Mouse (Mus musculus): Measurements from ENCODE around the gene Glmn. TPM values are rescaled to one million over a fixed set of nuclear protein-coding genes. Genes with fewer than 3 reads are reported as not detected.

The Glmn gene
- 1 to 10 TPM; 4.4 to 6.2 TPM for total RNA-seq (2021)
- long read RNA-seq, experiment 1, transcript Glmn-201 (19 exons, 2,015 nt), result major isoform, 5 of 7 reads
- long read RNA-seq, experiment 1, partial matches to known transcripts, result 1 of 7 reads
- long read RNA-seq, experiment 1, other reads (novel, unspliced or antisense), result 1 of 7 reads
- long read RNA-seq, experiment 2, partial matches to known transcripts, result 1 of 4 reads
- long read RNA-seq, experiment 2, other reads (novel, unspliced or antisense), result 0 of 4 reads

- H3K27ac ChIP-seq, result peak within 1 kb of the TSS; percentile 94
- intact Hi-C loops (cut with DNase I), result loop anchor here (1.0 to 10.0 kb wide), 2 partner anchors 163 to 303 kb away; partner anchors contain the start of genes Btbd8, Lpcat2b and Rpl5
- H3K4me3 ChIP-seq, result peak within 1 kb of the TSS; percentile 89
- DNase-seq, result peak; percentile 88
- TF ChIP-seq CTCF (IDR thresholded peaks at IDR 0.05), result peak; percentile 17; the same call in 1 of the 2 replicates
Measured at GRCm38 (mm10) chr5:107597301-107598077, at the start of gene Glmn, which contains the start of gene Rpap2. Gene Glmn, minus strand, starts transcription at chr5:107597888. Gene Rpap2, plus strand, starts transcription at chr5:107597373.

DNA sequence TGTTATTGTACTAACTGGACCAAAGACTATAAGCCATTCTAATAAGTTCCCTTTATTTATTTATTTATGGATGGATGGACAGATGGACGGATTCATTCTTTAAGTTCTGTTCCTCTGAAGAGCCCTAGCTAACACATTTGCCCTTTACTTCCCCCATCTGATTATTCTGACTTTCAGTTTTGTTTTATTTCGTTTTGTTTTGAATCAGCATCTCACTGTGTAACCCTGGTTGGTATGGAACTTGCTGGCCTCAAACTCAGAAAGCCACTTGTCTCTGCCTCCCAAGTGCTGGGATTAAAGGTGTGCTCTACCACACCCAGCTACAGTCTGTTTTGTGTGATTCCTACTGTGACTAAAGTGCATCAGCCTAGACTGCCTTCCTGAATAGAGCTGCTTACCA lies 48.2 kb upstream of the Glmn start:
- Histone ChIP-seq H3K4me3 (no peak overlapping the region), H3K27ac (no peak overlapping the region)
- no peak for DNase-seq
- no peak for TF ChIP-seq CTCF (IDR thresholded peaks at IDR 0.05)
- intact Hi-C loops (cut with DNase I), result no loop called here

DNA sequence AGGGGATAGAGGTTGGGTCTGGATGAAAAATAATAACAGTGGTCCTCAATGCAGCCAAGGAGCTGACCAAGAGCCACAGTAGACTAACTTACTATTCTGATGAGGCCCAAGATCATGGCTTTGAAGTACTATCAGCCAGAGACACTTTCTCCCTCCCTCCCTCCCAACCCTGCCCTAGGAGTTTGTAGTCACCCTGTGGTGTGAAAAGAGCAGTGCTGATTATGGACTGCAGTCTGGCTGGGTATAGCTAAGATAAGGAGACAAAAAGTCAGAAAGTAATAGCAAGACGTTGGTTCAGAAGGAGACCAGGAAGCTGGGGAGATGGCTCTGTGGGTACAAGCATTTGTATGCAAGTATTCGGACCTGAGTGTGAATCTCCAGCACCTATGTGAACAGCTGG lies 46.9 kb upstream of the Glmn start:
- intact Hi-C loops (cut with DNase I), result no loop called here
- Histone ChIP-seq H3K4me3 (no peak overlapping the region), H3K27ac (no peak overlapping the region)
- TF ChIP-seq CTCF (IDR thresholded peaks at IDR 0.05), result no peak
- no peak for DNase-seq

DNA sequence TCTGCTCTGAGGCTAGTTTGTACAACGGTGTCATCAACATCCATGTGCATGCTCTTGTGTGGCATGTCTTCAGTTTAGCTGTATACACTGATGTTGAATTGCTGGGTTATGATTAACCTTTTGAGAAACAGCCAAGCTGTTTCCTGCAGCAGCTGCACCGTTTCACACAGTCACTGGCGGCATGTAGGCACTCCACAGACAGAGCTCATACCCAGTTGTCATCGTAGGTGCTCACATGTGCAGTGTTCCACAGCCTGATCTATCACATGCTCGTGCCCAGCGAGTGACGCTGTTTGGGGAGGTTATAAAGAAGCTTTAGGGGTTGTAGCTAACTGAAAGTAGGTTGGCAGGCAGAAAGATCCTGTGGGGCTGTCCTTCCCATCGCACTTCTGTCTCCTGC lies 40.7 kb upstream of the Glmn start:
- intact Hi-C loops (cut with DNase I), result no loop called here
- no peak for TF ChIP-seq CTCF (IDR thresholded peaks at IDR 0.05)
- DNase-seq, result no peak
- no peak overlapping the region for H3K27ac ChIP-seq
- H3K4me3 ChIP-seq, result no peak overlapping the region

DNA sequence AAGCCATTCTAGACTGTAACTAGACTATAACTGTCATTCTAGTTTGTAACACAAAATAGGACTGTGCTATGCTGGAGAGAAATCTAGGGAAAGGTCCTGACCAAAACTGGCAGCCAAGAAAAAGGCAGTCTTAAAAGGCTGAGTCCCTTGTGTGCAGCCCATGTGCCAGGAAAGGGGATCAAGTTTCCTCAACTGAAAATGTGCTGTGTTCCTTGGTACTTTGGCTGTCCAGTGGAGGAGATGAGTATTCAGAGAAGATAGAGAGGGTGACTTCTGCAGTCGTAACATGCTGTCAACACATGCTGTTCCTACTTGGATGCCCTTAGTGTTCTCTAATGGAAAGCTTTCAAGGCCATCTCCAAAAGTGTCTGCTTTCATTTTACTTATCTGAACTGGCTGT lies 39.4 kb upstream of the Glmn start:
- no peak overlapping the region for H3K4me3 ChIP-seq
- no peak for DNase-seq
- no peak for TF ChIP-seq CTCF (IDR thresholded peaks at IDR 0.05)
- no peak overlapping the region for H3K27ac ChIP-seq
- intact Hi-C loops (cut with DNase I), result no loop called here

DNA sequence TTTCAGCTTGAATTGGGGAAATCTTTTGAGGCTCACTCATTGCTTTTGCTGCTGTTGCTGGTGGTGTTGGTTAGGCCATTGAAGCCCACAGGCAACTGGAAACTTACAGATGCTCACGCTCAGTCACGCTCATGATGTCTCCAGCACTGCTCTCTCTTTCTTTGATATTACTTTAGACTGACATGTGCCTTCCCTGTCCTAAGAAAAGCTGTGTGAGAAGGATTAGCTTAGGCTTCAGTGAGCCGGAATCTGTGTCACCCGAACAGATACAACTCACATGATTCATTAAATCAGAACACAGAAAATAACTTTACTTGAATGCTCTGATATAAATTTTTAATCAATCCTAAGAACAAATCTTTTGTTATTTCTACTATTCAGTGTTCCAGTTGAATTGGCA lies 36.0 kb upstream of the Glmn start:
- no peak for DNase-seq
- intact Hi-C loops (cut with DNase I), result no loop called here
- Histone ChIP-seq H3K4me3 (no peak overlapping the region), H3K27ac (no peak overlapping the region)
- TF ChIP-seq CTCF (IDR thresholded peaks at IDR 0.05), result no peak

- no peak for TF ChIP-seq CTCF (IDR thresholded peaks at IDR 0.05)
- intact Hi-C loops (cut with DNase I), result no loop called here
- DNase-seq, result no peak
- no peak overlapping the region for H3K4me3 ChIP-seq
- H3K27ac ChIP-seq, result no peak overlapping the region
Measured at GRCm38 (mm10) chr5:107621327-107621726, 23.6 kb upstream of the Glmn start.

DNA sequence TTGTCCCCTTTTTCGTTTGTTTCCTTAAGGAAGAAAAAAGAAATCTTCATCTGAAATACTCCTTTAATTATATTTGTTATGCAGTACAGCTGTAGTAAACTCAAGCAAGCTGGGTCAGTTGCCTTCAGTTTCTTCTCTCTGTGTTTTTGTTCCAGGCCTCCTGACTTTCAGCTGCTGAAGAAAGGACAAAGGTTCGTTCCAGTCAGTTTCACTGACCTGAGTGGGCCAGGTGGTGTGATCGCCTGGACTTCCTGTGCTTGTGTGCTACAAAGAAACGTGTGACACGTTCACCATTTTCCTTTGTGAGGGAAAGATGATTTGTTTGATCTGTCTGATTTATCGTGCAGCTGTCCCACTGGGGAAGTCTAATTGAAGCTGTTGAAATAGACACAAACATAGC lies 20.3 kb upstream of the Glmn start:
- DNase-seq, result no peak
- intact Hi-C loops (cut with DNase I), result no loop called here
- TF ChIP-seq CTCF (IDR thresholded peaks at IDR 0.05), result no peak
- Histone ChIP-seq H3K27ac (no peak overlapping the region), H3K4me3 (no peak overlapping the region)

DNA sequence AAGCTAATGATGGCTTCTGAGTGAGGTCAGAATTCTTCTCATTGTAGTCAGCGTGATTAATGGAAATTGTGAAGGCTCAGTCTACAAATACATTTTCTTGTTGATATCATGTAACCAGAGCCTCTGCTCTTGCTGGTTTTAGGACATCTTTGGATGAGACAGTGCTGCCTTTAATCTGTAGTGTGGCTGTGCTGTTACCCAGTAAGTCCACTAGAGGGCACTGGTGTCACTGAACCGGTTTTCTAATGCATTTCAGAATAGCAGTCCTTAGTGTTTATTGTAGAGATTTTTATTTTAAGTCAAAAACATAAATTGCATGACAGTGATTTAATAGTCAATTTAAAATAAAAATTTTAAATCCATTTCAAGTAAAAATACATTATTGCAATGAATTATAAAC lies 13.5 kb upstream of the Glmn start:
- intact Hi-C loops (cut with DNase I), result no loop called here
- Histone ChIP-seq H3K27ac (no peak overlapping the region), H3K4me3 (no peak overlapping the region)
- DNase-seq, result peak; percentile 55
- TF ChIP-seq CTCF (IDR thresholded peaks at IDR 0.05), result peak; percentile 97

DNA sequence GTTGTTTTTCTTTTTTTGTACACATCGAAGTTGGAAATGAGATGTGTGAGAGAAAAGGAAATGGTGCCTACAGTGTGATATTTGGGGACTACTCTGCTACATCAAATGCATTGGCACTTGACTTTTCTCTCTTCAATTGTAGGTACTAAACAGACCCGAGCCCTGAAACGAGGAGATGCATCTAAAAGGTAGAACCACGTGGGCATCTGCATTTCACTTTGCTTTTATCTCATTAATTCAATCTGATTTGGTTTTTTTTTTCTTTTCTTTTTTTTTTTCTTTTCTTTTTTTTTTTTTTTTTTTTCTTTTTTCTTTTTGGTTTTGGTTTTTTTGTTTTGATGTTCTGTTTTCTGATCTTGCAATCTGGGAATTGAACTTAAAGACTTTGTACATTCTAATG lies 692 bp upstream of the Glmn start:
- intact Hi-C loops (cut with DNase I), result loop anchor here (10.0 kb wide), 1 partner anchor 164 kb away; the partner anchor contains the start of genes Btbd8 and Lpcat2b
- TF ChIP-seq CTCF (IDR thresholded peaks at IDR 0.05), result no peak
- peak overlapping the region; percentile 94 for H3K27ac ChIP-seq
- peak overlapping the region; percentile 89 for H3K4me3 ChIP-seq
- no peak for DNase-seq

- no peak overlapping the region for H3K27ac ChIP-seq
- H3K4me3 ChIP-seq, result no peak overlapping the region
- intact Hi-C loops (cut with DNase I), result no loop called here
- no peak for DNase-seq
- TF ChIP-seq CTCF (IDR thresholded peaks at IDR 0.05), result no peak
Measured at GRCm38 (mm10) chr5:107569148-107569547, 28.5 kb downstream of the Glmn start.

GRCm38 (mm10) chr5:107556969-107557368 lies 40.7 kb downstream of the Glmn start:
- Histone ChIP-seq H3K27ac (no peak overlapping the region), H3K4me3 (no peak overlapping the region)
- intact Hi-C loops (cut with DNase I), result no loop called here
- no peak for DNase-seq
- TF ChIP-seq CTCF (IDR thresholded peaks at IDR 0.05), result no peak

- no peak for TF ChIP-seq CTCF (IDR thresholded peaks at IDR 0.05)
- H3K4me3 ChIP-seq, result no peak overlapping the region
- no peak for DNase-seq
- H3K27ac ChIP-seq, result no peak overlapping the region
- intact Hi-C loops (cut with DNase I), result no loop called here
Measured at GRCm38 (mm10) chr5:107554336-107554735, 43.4 kb downstream of the Glmn start.

All from gastrocnemius, adult 2 months (tissue).